Mouse (Mus musculus) common myeloid progenitor, adult 5-6 weeks (primary cell): ENCODE results near the gene H2-Oa. TPM values are rescaled to one million over a fixed set of nuclear protein-coding genes. Genes with fewer than 3 reads are reported as not detected.
A peak's percentile ranks its signal among the peaks of the same experiment; 100 is the strongest.
"Not testable (repeated sequence)": the region's sequence is repeated elsewhere in the genome, so short reads cannot be mapped to it uniquely, and the experiment has no call there.

Experiments
- ATAC-seq: replicated peaks from 2 replicates; pipeline ENCODE4 v1.8.0; 2016; ENCODE audit warnings: low read depth, mild to moderate bottlenecking, moderate TSS enrichment, inconsistent platforms; ENCODE audit not compliant: poor library complexity, severe bottlenecking
- total RNA-seq: library from RNA; stranded (forward); fragments of 200-1000, 187-1606 nt; gene quantifications from 2 replicates; pipeline ENCODE4 v1.2.3, GENCODE M21; 2017

Gene H2-Oa
- total RNA-seq, 1 experiment from 2014 or later = 10.5 TPM

DNA sequence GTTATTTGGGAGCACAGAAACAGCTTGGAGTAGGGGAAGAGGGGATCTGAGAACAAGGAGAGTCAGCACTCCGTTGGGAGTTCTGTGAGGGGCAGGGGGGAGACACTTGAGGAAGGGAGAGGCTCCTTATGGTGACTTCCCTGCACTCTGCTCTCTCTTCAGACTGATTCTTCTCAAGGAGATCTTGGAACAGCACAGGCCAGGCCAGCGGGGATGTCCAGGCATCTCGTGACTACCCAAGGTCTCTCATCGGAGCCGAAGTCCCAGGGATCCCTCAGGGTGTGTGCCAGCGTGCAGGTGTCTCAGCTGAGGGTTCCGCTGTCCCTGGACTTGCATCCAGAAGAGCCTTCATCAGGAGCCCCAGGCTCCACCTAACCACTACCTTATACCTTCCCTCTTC, 46.5 kb downstream of the H2-Oa start:
- no peak for ATAC-seq

- no peak for ATAC-seq
These were observed 47.3 kb downstream of the H2-Oa start for GRCm38 (mm10) chr17:34139416-34139815.

GRCm38 (mm10) chr17:34140240-34140639, 48.1 kb downstream of the H2-Oa start:
- no peak for ATAC-seq

DNA sequence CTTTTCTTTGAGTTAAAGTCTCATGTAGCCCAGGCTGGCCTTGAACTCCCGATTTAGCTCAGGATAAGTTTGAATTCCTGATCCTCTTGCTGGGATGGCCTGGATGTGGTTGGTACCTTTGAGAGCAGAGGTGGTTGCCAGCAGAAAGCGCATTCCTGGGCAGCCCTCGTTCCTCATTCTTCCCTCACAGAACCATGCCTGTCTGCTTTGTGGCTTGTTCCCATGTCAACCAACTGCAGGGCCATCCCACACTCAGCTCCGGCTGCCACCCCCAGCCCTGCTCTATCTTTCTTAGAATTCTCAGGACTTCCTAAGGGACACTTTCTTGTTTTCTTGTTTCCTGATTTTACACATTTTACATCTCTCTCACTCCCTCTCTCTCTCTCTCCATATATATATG, 49.3 kb downstream of the H2-Oa start:
- 0 out of 2 replicates have a peak, but pooled peaks have one; percentile 17 for ATAC-seq

- peak; percentile 42 for ATAC-seq
These were observed 50.4 kb downstream of the H2-Oa start for GRCm38 (mm10) chr17:34142456-34143010.

- peak; percentile 77 for ATAC-seq
These were observed 50.9 kb downstream of the H2-Oa start, which contains the start of gene H2-DMb2 for GRCm38 (mm10) chr17:34143033-34143432. Gene H2-DMb2 (plus strand): TSS chr17:34143307.

DNA sequence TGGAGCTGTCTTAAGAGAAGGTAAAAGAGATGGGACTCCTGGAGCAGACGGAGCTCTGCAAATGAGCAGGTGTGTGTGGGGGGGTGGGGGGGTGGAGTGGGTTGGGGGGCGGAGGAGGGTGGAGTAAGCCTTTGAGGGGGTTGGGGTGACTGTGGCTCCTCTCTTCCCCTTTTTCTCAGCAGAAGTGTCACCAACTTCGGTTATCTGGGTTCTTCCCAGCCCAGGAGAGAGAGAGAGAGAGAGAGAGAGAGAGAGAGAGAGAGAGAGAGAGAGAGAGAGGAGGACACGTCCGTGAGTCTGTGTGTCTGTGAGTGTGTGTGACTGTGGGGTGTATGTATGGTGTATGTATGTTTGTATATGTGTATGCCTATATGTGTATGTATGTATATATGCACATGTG, 51.3 kb downstream of the H2-Oa start:
- peak; percentile 20 for ATAC-seq

GRCm38 (mm10) chr17:34144221-34144620, 52.1 kb downstream of the H2-Oa start:
- not testable (repeated sequence) for ATAC-seq

Other genes with a start within 250 kb of the H2-Oa start
- 9.5 and 20.2 TPM in 2 replicates for gene Cd320, start 249.2 kb upstream of the H2-Oa start, total RNA-seq
- not detected in 2 replicates for gene Gm7029, start 218.5 kb upstream of the H2-Oa start, total RNA-seq
- gene Kifc1, start 201.7 kb upstream of the H2-Oa start, total RNA-seq = 29.6 and 37.5 TPM in 2 replicates
- 1.2 and 1.5 TPM in 2 replicates for gene Platr17, start 187.2 kb upstream of the H2-Oa start, total RNA-seq
- 24.1 and 44.4 TPM in 2 replicates for gene Daxx, start 182.9 kb upstream of the H2-Oa start, total RNA-seq
- gene Tapbp, start 176.4 kb upstream of the H2-Oa start, total RNA-seq = 42.2 and 56.4 TPM in 2 replicates
- gene Zbtb22, start 176.4 kb upstream of the H2-Oa start, total RNA-seq = 16.6 and 24.1 TPM in 2 replicates
- 21.2 and 22.5 TPM in 2 replicates for gene Rgl2, start 162.8 kb upstream of the H2-Oa start, total RNA-seq
- gene Pfdn6, start 152.0 kb upstream of the H2-Oa start, total RNA-seq = 128 and 170 TPM in 2 replicates
- 50.0 and 62.5 TPM in 2 replicates for gene Wdr46, start 151.7 kb upstream of the H2-Oa start, total RNA-seq
- 2.6 and 2.7 TPM in 2 replicates for gene B3galt4, start 140.9 kb upstream of the H2-Oa start, total RNA-seq
- gene Vps52, start 136.5 kb upstream of the H2-Oa start, total RNA-seq = 13.0 and 16.4 TPM in 2 replicates
- gene Rps18, start 136.3 kb upstream of the H2-Oa start, total RNA-seq = 1,549 and 1,746 TPM in 2 replicates
- gene H2-K1, start 92.0 kb upstream of the H2-Oa start, total RNA-seq = 983 and 1,076 TPM in 2 replicates
- gene Ring1, start 67.7 kb upstream of the H2-Oa start, total RNA-seq = 11.9 and 12.8 TPM in 2 replicates
- 43.8 and 60.6 TPM in 2 replicates for gene H2-Ke6, start 64.3 kb upstream of the H2-Oa start, total RNA-seq
- gene Slc39a7, start 60.7 kb upstream of the H2-Oa start, total RNA-seq = 70.5 and 100 TPM in 2 replicates
- gene Rxrb, start 60.5 kb upstream of the H2-Oa start, total RNA-seq = 34.1 and 36.3 TPM in 2 replicates
- gene Col11a2, start 52.9 kb upstream of the H2-Oa start, total RNA-seq = 4.1 and 10.4 TPM in 2 replicates
- 90.2 and 104 TPM in 2 replicates for gene H2-DMa, start 27.2 kb downstream of the H2-Oa start, total RNA-seq
- gene Brd2, start 30.3 kb downstream of the H2-Oa start, total RNA-seq = 347 and 388 TPM in 2 replicates
- 3.3 and 5.5 TPM in 2 replicates for gene H2-DMb2, start 51.0 kb downstream of the H2-Oa start, total RNA-seq
- 31.9 and 35.1 TPM in 2 replicates for gene H2-DMb1, start 60.7 kb downstream of the H2-Oa start, total RNA-seq
- gene Tap1, start 95.2 kb downstream of the H2-Oa start, total RNA-seq = 77.8 and 120 TPM in 2 replicates
- 75.3 and 119 TPM in 2 replicates for gene Psmb9, start 95.4 kb downstream of the H2-Oa start, total RNA-seq
- 480 and 499 TPM in 2 replicates for gene Psmb8, start 105.4 kb downstream of the H2-Oa start, total RNA-seq
- 80.1 and 87.6 TPM in 2 replicates for gene Tap2, start 111.2 kb downstream of the H2-Oa start, total RNA-seq
- 25.5 and 27.7 TPM in 2 replicates for gene H2-Ob, start 146.6 kb downstream of the H2-Oa start, total RNA-seq
- 67.2 and 91.5 TPM in 2 replicates for gene H2-Ab1, start 165.3 kb downstream of the H2-Oa start, total RNA-seq
- 17.1 and 26.2 TPM in 2 replicates for gene H2-Aa, start 195.5 kb downstream of the H2-Oa start, total RNA-seq
- gene H2-Eb1, start 213.5 kb downstream of the H2-Oa start, total RNA-seq = 17.3 and 17.9 TPM in 2 replicates
- gene H2-Eb2, start 233.3 kb downstream of the H2-Oa start, total RNA-seq = not detected in 2 replicates